ENCODE assay signal across 19 mouse cellular contexts in genomic region chr4:103726486-103726885, GRCm38 (mm10).
A peak's percentile ranks its signal among the peaks of the same experiment; 100 is the strongest.
DNase-seq lines count a peak whose midpoint lies in the region; ATAC-seq and TF ChIP-seq lines count a peak whose summit lies in the region.
"Had no signal": no experiment of that assay in that cellular context is flagged by ENCODE, and none has a peak within 500 bp of the region (broad histone marks: within the 10 kb centered on the region; RNA-seq: fewer than 3 reads in every experiment).

No protein-coding gene starts in this region.

- no peak for ATAC-seq in erythroblast, adult 5-6 weeks (replicated peaks; ENCODE audit: low FRiP score, poor library complexity, severe bottlenecking)
- ATAC-seq: forebrain, embryonic 13.5 days; forebrain, embryonic 15.5 days had no signal

- peak; percentile 27 for DNase-seq in heart, adult 11 months
- DNase-seq in heart, postnatal 25 days (ENCODE audit: low spot score) = no peak
- no peak for DNase-seq in right cerebral cortex, postnatal 14 days
- DNase-seq: adrenal gland, adult 8-10 months; adrenal gland, postnatal 14 days; cerebellum, adult 11 months; cerebellum, adult 18-20 months; cerebellum, adult 8-10 months; cerebellum, adult 9-11 months; cerebellum, postnatal 14 days; cerebellum, postnatal 36 days; embryo, embryonic 11 days; forebrain, postnatal 0 days had no signal

- intact Hi-C loops in heart, postnatal 25 days (cut with DNase I) = no loop called here

- H3K4me3 ChIP-seq in olfactory bulb, adult 2 months (ENCODE audit: insufficient read depth, low read depth, low read length) = no peak overlapping the region
- H3K4me3 ChIP-seq: embryonic facial prominence, embryonic 13.5 days; embryonic facial prominence, embryonic 15.5 days; forebrain, embryonic 13.5 days; forebrain, embryonic 15.5 days had no signal

- TF ChIP-seq POLR2A in olfactory bulb, adult 2 months (IDR thresholded peaks at IDR 0.05; ENCODE audit: insufficient read depth, low read depth, low read length) = no peak

- 92% methylated on average over 2 of the region's 2 CpGs for WGBS in olfactory bulb, adult 2 months

- H3K27ac ChIP-seq in olfactory bulb, adult 2 months (ENCODE audit: insufficient read depth, low read depth, low read length) = peak overlapping the region; percentile 51; the same call in 1 of the 2 replicates
- H3K27ac ChIP-seq: embryonic facial prominence, embryonic 13.5 days; embryonic facial prominence, embryonic 15.5 days; forebrain, embryonic 13.5 days; forebrain, embryonic 15.5 days had no signal

- TF ChIP-seq CTCF in olfactory bulb, adult 2 months (IDR thresholded peaks at IDR 0.05; ENCODE audit: insufficient read depth, low read depth, low read length) = no peak

- no peaks in the 10 kb centered on the region; the same call in 1 of the 2 replicates for H3K4me1 ChIP-seq in olfactory bulb, adult 2 months (ENCODE audit: control insufficient read depth, insufficient read depth, low read length)
- H3K4me1 ChIP-seq: embryonic facial prominence, embryonic 13.5 days; embryonic facial prominence, embryonic 15.5 days; forebrain, embryonic 15.5 days had no signal
